Mouse (Mus musculus) kidney, postnatal 36 days (tissue): ENCODE results near the gene Hs6st3.
"Not testable (repeated sequence)": the region's sequence is repeated elsewhere in the genome, so short reads cannot be mapped to it uniquely, and the experiment has no call there.

Source experiments
- DNase-seq, 2 experiments: peaks; one replicate each; pipeline ENCODE4 v3.0.0; 2021 to 2022; ENCODE audit warnings: mixed read lengths in 2 of 2

Gene Hs6st3

GRCm38 (mm10) chr14:119452797-119453196 lies 314.7 kb downstream of the Hs6st3 start:
- DNase-seq, result no peak

GRCm38 (mm10) chr14:119464308-119464707 lies 326.2 kb downstream of the Hs6st3 start:
- DNase-seq, result no peak

- no peak for DNase-seq
Observed at GRCm38 (mm10) chr14:119464883-119465282, 326.7 kb downstream of the Hs6st3 start.

GRCm38 (mm10) chr14:119466899-119467588 lies 328.9 kb downstream of the Hs6st3 start:
- peak in 1 of 2 experiments; percentile 7 for DNase-seq

GRCm38 (mm10) chr14:119476582-119476981 lies 338.4 kb downstream of the Hs6st3 start:
- no peak for DNase-seq

GRCm38 (mm10) chr14:119477836-119478235 lies 339.7 kb downstream of the Hs6st3 start:
- DNase-seq, result no peak

- no peak for DNase-seq
Observed at GRCm38 (mm10) chr14:119488978-119489703, 351.0 kb downstream of the Hs6st3 start.

- DNase-seq, result peak; percentile 2 to 5
Observed at GRCm38 (mm10) chr14:119520632-119521031, 382.5 kb downstream of the Hs6st3 start.

- no peak for DNase-seq
Observed at GRCm38 (mm10) chr14:119521056-119521455, 382.9 kb downstream of the Hs6st3 start.

GRCm38 (mm10) chr14:119532889-119533546 lies 394.9 kb downstream of the Hs6st3 start:
- no peak for DNase-seq

GRCm38 (mm10) chr14:119540505-119540904 lies 402.4 kb downstream of the Hs6st3 start:
- no peak for DNase-seq

GRCm38 (mm10) chr14:119544596-119544995 lies 406.5 kb downstream of the Hs6st3 start:
- no peak for DNase-seq

- DNase-seq, result no peak
Observed at GRCm38 (mm10) chr14:119558356-119558755, 420.2 kb downstream of the Hs6st3 start.

GRCm38 (mm10) chr14:119582039-119582508 lies 443.9 kb downstream of the Hs6st3 start:
- DNase-seq, result no peak

GRCm38 (mm10) chr14:119585069-119585468 lies 446.9 kb downstream of the Hs6st3 start:
- no peak for DNase-seq

- not testable (repeated sequence) for DNase-seq
Observed at GRCm38 (mm10) chr14:119587365-119587764, 449.2 kb downstream of the Hs6st3 start.

- peak in 1 of 2 experiments; percentile 4 for DNase-seq
Observed at GRCm38 (mm10) chr14:119604327-119604726, 466.2 kb downstream of the Hs6st3 start.

GRCm38 (mm10) chr14:119612793-119613192 lies 474.7 kb downstream of the Hs6st3 start:
- DNase-seq, result no peak

- DNase-seq, result no peak
Observed at GRCm38 (mm10) chr14:119629127-119629526, 491.0 kb downstream of the Hs6st3 start.

- DNase-seq, result no peak
Observed at GRCm38 (mm10) chr14:119633090-119633489, 494.9 kb downstream of the Hs6st3 start.

- no peak for DNase-seq
Observed at GRCm38 (mm10) chr14:119633626-119634025, 495.5 kb downstream of the Hs6st3 start.

- no peak for DNase-seq
Observed at GRCm38 (mm10) chr14:119642874-119643273, 504.7 kb downstream of the Hs6st3 start.

GRCm38 (mm10) chr14:119643840-119644239 lies 505.7 kb downstream of the Hs6st3 start:
- no peak for DNase-seq
